Mouse (Mus musculus) small intestine, adult 2 months (tissue): ENCODE data around the gene Phip.

Experiments
- CTCF ChIP-seq: fragments of 200-500 bp; IDR thresholded peaks from 2 replicates; pipeline ENCODE4 v1.5.1; 2012; ENCODE audit warnings: low read depth, mild to moderate bottlenecking, control low read depth, inconsistent platforms, low read length, moderate library complexity, mixed read lengths; ENCODE audit not compliant: insufficient replicate concordance, insufficient read length; ENCODE audit errors: extremely low read depth
- POLR2A ChIP-seq: fragments of 200-500 bp; IDR thresholded peaks from 2 replicates; pipeline ENCODE4 v1.6.1; 2012; ENCODE audit warnings: low read depth, mild to moderate bottlenecking, control low read depth, inconsistent platforms, low read length, moderate library complexity

DNA sequence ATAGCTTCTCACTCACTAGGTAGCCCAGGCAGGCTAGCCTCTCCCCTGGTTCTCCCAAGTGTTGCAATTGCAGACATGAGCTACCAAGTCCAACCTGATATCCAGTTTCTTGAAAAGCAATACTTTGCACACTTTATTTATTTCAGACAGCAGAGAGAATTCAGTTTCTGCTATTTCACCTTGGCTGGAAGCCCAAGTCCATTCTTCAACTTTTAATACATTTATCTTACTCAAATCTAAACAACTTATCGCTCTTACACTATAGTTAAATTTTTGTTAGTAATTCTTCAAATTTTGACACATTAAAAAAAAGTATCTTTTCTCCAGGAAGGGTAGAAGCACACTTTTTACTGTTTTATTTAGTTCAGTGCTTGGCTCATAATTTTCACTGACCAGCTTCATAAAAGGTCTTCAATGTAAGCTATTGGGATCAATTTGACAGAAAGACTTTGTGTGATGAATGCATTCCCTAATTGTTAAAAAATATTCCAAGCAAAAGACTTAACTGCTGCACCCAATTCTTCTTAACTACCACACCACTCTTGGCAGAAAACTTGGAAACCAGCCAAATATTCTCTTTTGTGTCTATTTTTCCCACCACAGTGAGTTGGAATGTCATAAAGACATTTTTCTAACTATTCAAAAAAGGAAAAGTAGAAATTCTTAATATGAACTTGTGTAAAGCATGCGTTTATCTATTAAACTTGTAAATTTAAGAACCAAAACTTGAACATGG is 22.6 kb upstream of the Phip start:
- TF ChIP-seq POLR2A, result no peak
- TF ChIP-seq CTCF, result no peak
